Mouse (Mus musculus) limb, embryonic 13.5 days (tissue): Measurements from ENCODE around the gene Phrf1. TPM values are rescaled to one million over a fixed set of nuclear protein-coding genes. Genes with fewer than 3 reads are reported as not detected.

Experiments used
- ATAC-seq: fragments of 200-750 bp; cut with Nextera tagmentation; 2 replicates; pipeline ENCODE4 v1.8.0; 2017; ENCODE audit warnings: low read depth, moderate number of reproducible peaks, moderate TSS enrichment; ENCODE audit not compliant: low FRiP score
- H3K27ac ChIP-seq: fragments of 300-500 bp; sonication (generic); 2 replicates; pipeline ENCODE4 v1.5.1; 2015; ENCODE audit warnings: inconsistent platforms, mild to moderate bottlenecking, moderate library complexity
- H3K27me3 ChIP-seq: fragments of 300-500 bp; sonication (generic); 2 replicates; pipeline ENCODE4 v1.6.1; 2015; ENCODE audit warnings: mild to moderate bottlenecking, inconsistent platforms
- H3K36me3 ChIP-seq: fragments of 300-500 bp; sonication (generic); 2 replicates; pipeline ENCODE4 v1.6.1; 2015; ENCODE audit warnings: inconsistent platforms, mild to moderate bottlenecking, moderate library complexity
- H3K4me1 ChIP-seq: fragments of 300-500 bp; sonication (generic); 2 replicates; pipeline ENCODE4 v1.6.1; 2015; ENCODE audit warnings: inconsistent platforms
- H3K4me2 ChIP-seq: fragments of 300-500 bp; sonication (generic); replicated peaks from 2 replicates; pipeline ENCODE4 v1.6.1; 2015; ENCODE audit warnings: inconsistent platforms, mild to moderate bottlenecking, moderate library complexity
- H3K4me3 ChIP-seq: fragments of 300-500 bp; sonication (generic); 2 replicates; pipeline ENCODE4 v1.5.1; 2015; ENCODE audit warnings: moderate library complexity, mild to moderate bottlenecking, inconsistent platforms
- H3K9ac ChIP-seq: fragments of 300-500 bp; sonication (generic); 2 replicates; pipeline ENCODE4 v1.6.1; 2015; ENCODE audit warnings: mild to moderate bottlenecking, inconsistent platforms
- H3K9me3 ChIP-seq: fragments of 300-500 bp; sonication (generic); 2 replicates; pipeline ENCODE4 v1.6.1; 2016; ENCODE audit warnings: inconsistent platforms
- WGBS: fragments of 180-500 bp; shearing (Covaris S2); methylation state at CpG from one replicate; pipeline ENCODE4 v1.1.7; 2015; 5-methylcytosine and 5-hydroxymethylcytosine counted together
- polyA plus RNA-seq: library from polyadenylated mRNA; unstranded; fragments of >200 nt; fragmentation: Nextera tagmentation; extraction: Ambion mirVana; gene quantifications from 2 replicates; pipeline ENCODE4 v1.2.1, GENCODE M21; 2015

Gene Phrf1
- polyA plus RNA-seq, 1 experiment from 2014 or later = 87.2 TPM

DNA sequence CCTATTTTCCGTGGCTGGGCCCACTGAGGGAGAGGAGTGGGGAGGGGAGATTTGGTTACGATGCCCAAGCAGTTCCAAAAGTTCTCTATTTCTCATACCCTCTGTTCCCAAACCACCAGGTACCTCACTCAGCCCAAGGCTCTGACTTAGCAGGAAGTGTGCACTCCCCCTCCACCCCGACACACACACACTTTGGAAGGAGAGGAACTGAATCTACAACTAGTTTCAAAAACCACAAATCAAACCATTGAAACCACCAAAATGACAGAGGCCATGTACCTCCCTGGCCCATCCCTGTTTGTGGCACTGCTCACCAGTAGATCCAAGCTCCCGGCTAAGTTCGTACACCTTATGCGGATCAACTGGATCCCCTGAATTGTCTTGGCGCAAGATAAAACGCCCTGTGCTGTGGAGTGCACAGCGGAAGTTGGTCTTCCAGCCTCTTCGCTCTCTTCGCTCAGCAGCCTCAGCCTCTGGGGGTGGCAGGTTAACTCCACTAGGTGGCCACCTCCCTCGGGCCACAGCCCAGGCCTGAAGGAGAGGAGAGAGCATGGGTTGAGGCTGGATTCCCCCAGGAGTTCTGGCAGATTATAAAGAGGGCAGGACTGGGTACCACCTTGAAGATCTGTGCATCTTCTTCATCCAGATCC is 36.3 kb downstream of the Phrf1 start:
- 0 out of 2 replicates have a peak, but pooled peaks have one; percentile 16 for ATAC-seq
- H3K9me3 ChIP-seq = no peaks in the 10 kb centered on the region
- WGBS = 33% methylated on average over 12 of the region's 12 CpGs
- H3K9ac ChIP-seq = 0 out of 2 replicates have a peak overlapping the region, but pooled peaks have one; percentile 13
- no peak overlapping the region for H3K27ac ChIP-seq
- H3K4me2 ChIP-seq = peak overlapping the region; percentile 84
- H3K4me3 ChIP-seq = no peak overlapping the region
- peaks cover 46% of the 10 kb centered on the region for H3K36me3 ChIP-seq
- no peaks in the 10 kb centered on the region for H3K27me3 ChIP-seq
- peaks cover 19% of the 10 kb centered on the region for H3K4me1 ChIP-seq

GRCm38 (mm10) chr7:141265411-141265738 is 36.8 kb downstream of the Phrf1 start:
- peaks cover 42% of the 10 kb centered on the region for H3K36me3 ChIP-seq
- no peaks in the 10 kb centered on the region for H3K9me3 ChIP-seq
- peak overlapping the region; percentile 50; the same call in 1 of the 2 replicates for H3K4me3 ChIP-seq
- H3K9ac ChIP-seq = no peak overlapping the region
- peak overlapping the region; percentile 84 for H3K4me2 ChIP-seq
- 37% methylated on average over 11 of the region's 11 CpGs for WGBS
- peaks cover 19% of the 10 kb centered on the region for H3K4me1 ChIP-seq
- H3K27ac ChIP-seq = no peak overlapping the region; the same call in 1 of the 2 replicates
- H3K27me3 ChIP-seq = no peaks in the 10 kb centered on the region
- ATAC-seq = no peak

DNA sequence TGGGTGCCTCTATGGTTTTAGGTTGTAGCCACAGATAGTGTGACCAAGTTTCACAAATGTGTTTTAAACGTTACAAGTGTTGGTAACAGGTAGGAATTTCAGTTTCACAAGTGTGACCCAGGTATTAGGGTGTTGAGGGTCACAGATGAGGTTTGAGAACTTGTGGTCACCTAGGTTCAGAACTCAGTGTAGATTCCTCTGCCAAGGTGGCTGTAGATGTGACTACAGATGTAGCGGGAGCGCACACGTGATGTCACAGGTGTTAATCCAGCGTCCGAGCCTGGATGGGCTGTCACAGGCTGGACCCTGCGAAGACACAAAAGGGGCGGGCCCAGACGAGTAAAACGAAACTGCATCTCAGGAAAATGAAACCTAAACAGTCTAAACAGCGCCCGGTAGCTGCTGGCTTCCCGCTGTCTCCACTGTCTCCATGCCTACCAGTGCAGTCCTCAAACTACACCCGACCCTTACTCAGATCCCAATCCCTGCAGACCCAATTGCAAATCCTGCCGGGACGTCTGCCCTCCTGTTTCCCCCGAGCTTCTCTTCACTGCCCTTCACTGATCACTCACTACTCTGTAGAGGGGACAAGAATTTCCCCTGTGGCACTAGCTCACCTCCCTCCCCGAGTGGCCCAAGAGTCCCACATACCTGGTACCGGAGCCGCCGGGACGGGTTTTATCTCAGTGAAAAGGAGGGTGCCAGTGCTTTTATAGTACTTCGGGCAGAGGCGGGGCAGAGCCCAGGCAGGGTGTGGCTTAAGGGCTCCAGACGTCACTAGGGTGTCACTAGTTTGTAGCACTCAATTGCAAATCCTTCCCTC is 37.4 kb downstream of the Phrf1 start, which contains the start of gene Irf7:
TSS of gene Irf7 (minus strand) at position 743 of the 823 bp plus-strand sequence.
- H3K36me3 ChIP-seq = peaks cover 36% of the 10 kb centered on the region
- peak; percentile 34; the same call in 1 of the 2 replicates for ATAC-seq

DNA sequence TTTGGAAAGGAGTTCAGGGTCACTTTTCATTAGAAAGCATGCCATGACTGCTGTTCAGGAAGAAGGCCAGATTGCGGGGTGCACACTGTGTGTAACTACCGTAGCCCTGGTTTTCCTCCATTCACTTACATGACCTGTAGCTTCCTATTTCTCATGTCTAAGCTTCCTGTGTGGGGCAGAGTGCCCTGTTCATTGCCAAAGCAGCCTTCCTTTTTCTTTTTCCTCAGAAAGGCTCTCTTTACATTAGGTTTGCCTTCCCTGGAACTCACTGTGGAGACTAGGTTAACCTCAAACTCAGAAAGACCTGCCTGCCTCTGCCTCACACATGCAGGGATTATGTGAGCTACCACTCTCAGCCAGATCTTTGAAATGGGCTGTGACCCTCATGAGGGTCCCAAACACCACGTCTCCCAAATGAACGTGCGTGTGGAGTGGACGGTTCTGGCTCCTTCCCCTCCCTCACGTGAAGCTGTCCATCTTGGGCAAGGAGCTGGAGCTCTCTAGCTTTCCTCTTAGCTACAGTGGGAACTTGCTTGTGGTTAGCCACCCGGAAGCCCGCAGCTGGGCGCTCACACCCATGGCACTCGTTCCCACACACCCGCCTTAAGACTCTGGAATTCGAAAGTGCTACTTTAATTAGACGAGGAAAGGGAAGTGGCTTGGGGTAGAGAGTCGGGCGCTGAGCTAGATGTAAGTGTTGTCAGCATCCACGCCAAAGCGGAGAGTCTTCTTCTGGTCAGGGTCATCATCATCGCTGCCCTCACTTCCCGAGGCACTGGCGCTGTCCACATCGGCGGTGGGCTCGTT is 40.1 kb downstream of the Phrf1 start:
- Histone ChIP-seq H3K4me2 (no peak overlapping the region; the same call in 1 of the 2 replicates), H3K9me3 (no peaks in the 10 kb centered on the region), H3K9ac (no peak overlapping the region), H3K4me1 (peaks cover 19% of the 10 kb centered on the region), H3K27me3 (no peaks in the 10 kb centered on the region), H3K27ac (no peak overlapping the region), H3K36me3 (peaks cover 9% of the 10 kb centered on the region), H3K4me3 (no peak overlapping the region)
- no peak for ATAC-seq
- WGBS = 72% methylated on average over 24 of the region's 24 CpGs

More for the DNA sequence above, 37.4 kb downstream of the Phrf1 start, which contains the start of gene Irf7:
- peak within 1 kb of the TSS; percentile 84 for H3K4me2 ChIP-seq
- H3K9ac ChIP-seq = peak within 1 kb of the TSS; percentile 70
- peaks cover 19% of the 10 kb centered on the region for H3K4me1 ChIP-seq
- no peaks in the 10 kb centered on the region for H3K27me3 ChIP-seq
- no peak within 1 kb of the TSS; the same call in 1 of the 2 replicates for H3K27ac ChIP-seq
- peak within 1 kb of the TSS; percentile 50 for H3K4me3 ChIP-seq
- no peaks in the 10 kb centered on the region for H3K9me3 ChIP-seq
- WGBS = 8% methylated on average over 25 of the region's 25 CpGs

GRCm38 (mm10) chr7:141269273-141269545 is 40.6 kb downstream of the Phrf1 start:
- H3K9me3 ChIP-seq = no peaks in the 10 kb centered on the region
- no peaks in the 10 kb centered on the region for H3K27me3 ChIP-seq
- H3K4me3 ChIP-seq = no peak overlapping the region
- H3K9ac ChIP-seq = no peak overlapping the region
- no peak for ATAC-seq
- no peak overlapping the region; the same call in 1 of the 2 replicates for H3K4me2 ChIP-seq
- peaks cover 19% of the 10 kb centered on the region for H3K4me1 ChIP-seq
- H3K36me3 ChIP-seq = peaks cover 3% of the 10 kb centered on the region; the same call in 1 of the 2 replicates
- 82% methylated on average over 14 of the region's 14 CpGs for WGBS
- H3K27ac ChIP-seq = no peak overlapping the region

- 85% methylated on average over 3 of the region's 3 CpGs for WGBS
- H3K4me2 ChIP-seq = no peak overlapping the region
- no peak overlapping the region for H3K27ac ChIP-seq
- no peak for ATAC-seq
- no peak overlapping the region for H3K9ac ChIP-seq
- no peak overlapping the region for H3K4me3 ChIP-seq
- no peaks in the 10 kb centered on the region for H3K9me3 ChIP-seq
- H3K36me3 ChIP-seq = no peaks in the 10 kb centered on the region
- no peaks in the 10 kb centered on the region for H3K27me3 ChIP-seq
- peaks cover 14% of the 10 kb centered on the region for H3K4me1 ChIP-seq
Measured at GRCm38 (mm10) chr7:141270631-141271030, 42.0 kb downstream of the Phrf1 start.

GRCm38 (mm10) chr7:141275356-141275755 is 46.8 kb downstream of the Phrf1 start:
- no peaks in the 10 kb centered on the region for H3K9me3 ChIP-seq
- no peak overlapping the region for H3K4me3 ChIP-seq
- ATAC-seq = no peak
- no peak overlapping the region for H3K27ac ChIP-seq
- H3K27me3 ChIP-seq = 0 out of 2 replicates have a peak, but pooled peaks cover 7% of the 10 kb centered on the region
- H3K36me3 ChIP-seq = no peaks in the 10 kb centered on the region
- H3K9ac ChIP-seq = no peak overlapping the region
- whole genome bisulfite sequencing = 74% methylated on average over 9 of the region's 9 CpGs
- H3K4me1 ChIP-seq = peaks cover 15% of the 10 kb centered on the region
- H3K4me2 ChIP-seq = no peak overlapping the region

- Histone ChIP-seq H3K4me3 (no peak within 1 kb of the TSS), H3K4me2 (no peak within 1 kb of the TSS), H3K9ac (no peak within 1 kb of the TSS), H3K9me3 (no peaks in the 10 kb centered on the region), H3K4me1 (peaks cover 15% of the 10 kb centered on the region), H3K36me3 (no peaks in the 10 kb centered on the region), H3K27me3 (0 out of 2 replicates have a peak, but pooled peaks cover 7% of the 10 kb centered on the region), H3K27ac (no peak within 1 kb of the TSS)
- ATAC-seq = no peak
- WGBS = 30% methylated on average over 11 of the region's 11 CpGs
Measured at GRCm38 (mm10) chr7:141276546-141276945, 48.0 kb downstream of the Phrf1 start, which contains the start of gene Cdhr5. Gene Cdhr5 (minus strand): TSS chr7:141276786.

DNA sequence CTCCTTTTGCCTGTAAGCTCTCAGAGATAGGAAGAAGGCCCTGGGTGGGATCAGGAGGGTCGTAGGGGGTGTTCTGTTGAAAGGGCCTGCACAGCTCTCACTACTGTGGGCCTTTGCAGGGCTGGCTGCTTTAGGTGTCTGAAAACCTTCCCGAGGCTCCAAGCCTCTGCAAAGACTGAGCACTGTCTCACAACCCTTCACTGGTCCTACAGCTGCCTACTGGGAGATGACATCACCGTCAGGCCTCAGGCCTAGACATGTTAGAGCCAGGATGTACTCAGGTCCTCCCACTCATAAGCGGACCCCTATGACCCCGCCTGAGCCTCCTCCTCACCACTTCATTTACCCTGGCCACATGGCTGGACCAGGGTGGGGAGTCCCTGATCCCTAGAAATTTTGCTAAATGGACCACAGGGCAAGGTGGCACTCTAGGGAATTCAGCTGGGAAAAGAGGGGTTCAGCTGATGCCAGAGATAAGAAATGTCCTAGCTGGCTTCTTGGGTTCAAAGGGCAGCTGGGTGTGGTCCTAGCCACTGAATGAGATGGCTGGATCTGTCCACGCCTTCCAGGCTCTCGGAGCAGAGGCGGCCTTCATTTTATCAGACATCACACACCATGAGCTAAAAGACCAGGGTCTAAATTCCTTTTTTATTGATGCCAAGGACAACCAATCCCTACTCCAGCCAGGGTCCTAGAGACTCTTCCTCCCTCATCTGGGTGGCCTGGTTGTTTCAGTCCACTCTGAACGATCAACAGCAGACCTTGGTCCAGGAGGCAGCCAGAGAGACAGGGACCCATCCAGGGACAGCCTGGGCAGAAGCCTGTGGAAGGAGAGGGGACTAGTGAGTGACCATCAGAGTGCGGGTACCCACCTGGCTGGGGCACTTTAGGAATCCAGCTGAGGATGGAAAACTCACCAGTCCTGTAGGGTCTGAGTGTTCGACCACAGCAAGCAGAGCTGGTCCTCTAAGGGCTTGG is 49.4 kb downstream of the Phrf1 start:
- Histone ChIP-seq H3K36me3 (no peaks in the 10 kb centered on the region), H3K4me1 (peaks cover 15% of the 10 kb centered on the region), H3K27ac (no peak overlapping the region), H3K4me2 (peak overlapping the region; percentile 97), H3K27me3 (0 out of 2 replicates have a peak, but pooled peaks cover 7% of the 10 kb centered on the region), H3K9ac (peak overlapping the region; percentile 72), H3K4me3 (peak overlapping the region; percentile 54; the same call in 1 of the 2 replicates), H3K9me3 (no peaks in the 10 kb centered on the region)
- 73% methylated on average over 11 of the region's 11 CpGs for WGBS
- ATAC-seq = 0 out of 2 replicates have a peak, but pooled peaks have one; percentile 7

DNA sequence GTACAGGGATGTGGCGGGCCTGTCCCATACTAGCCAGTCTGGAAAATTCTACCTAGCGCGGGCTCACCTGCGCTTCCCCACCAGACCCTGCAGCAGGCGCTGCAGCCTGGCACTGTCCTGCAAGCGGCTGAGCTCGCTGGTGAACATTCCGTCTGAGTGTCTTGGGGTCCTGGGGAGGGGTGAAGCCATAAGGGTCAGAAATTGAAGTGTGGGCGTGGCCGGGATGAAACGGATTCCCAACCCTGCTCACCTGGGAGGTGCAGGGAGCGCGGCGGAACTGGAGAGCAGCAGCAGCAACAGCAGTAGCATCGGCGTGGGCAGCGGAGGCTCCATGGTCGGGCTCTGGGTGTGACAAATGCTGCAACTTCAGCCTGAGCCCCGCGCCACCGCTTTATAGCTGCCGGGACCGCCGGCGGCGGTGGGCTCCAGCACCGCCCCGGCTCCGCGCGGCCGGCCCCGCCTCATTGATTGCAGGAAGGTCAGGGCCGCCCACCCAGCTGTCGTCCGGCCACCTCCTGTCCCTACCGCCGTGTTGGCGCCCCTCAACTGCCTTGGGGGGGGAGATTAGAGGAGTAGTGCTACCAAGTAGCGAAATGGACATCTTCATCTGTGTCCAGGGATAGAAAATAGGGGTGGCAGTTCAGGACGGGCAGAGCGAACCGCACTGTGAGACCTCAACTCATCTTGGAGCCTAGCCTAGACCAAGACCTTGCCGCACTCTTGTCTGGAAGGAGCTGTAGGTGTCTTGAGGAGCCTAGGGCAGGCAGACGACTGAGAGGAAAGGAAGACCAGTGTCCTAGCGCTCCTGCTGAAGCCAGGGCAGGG is 50.4 kb downstream of the Phrf1 start, which contains the start of gene Sct:
TSS of gene Sct (minus strand) at position 368 of the 825 bp plus-strand sequence.
- H3K9ac ChIP-seq = peak within 1 kb of the TSS; percentile 72
- H3K4me3 ChIP-seq = peak within 1 kb of the TSS; percentile 54
- ATAC-seq = peak; percentile 37
- WGBS = 2% methylated on average over 45 of the region's 46 CpGs
- no peak within 1 kb of the TSS for H3K27ac ChIP-seq
- peaks cover 15% of the 10 kb centered on the region for H3K4me1 ChIP-seq
- no peaks in the 10 kb centered on the region for H3K36me3 ChIP-seq
- 0 out of 2 replicates have a peak, but pooled peaks cover 7% of the 10 kb centered on the region for H3K27me3 ChIP-seq
- no peaks in the 10 kb centered on the region for H3K9me3 ChIP-seq
- H3K4me2 ChIP-seq = peak within 1 kb of the TSS; percentile 97
